Mouse (Mus musculus): ENCODE measurements around the gene Cept1. TPM values are rescaled to one million over a fixed set of nuclear protein-coding genes. Genes with fewer than 3 reads are reported as not detected.
"Not testable (repeated sequence)": the region's sequence is repeated elsewhere in the genome, so short reads cannot be mapped to it uniquely, and the experiment has no call there.

The Cept1 gene
- 10 to 100 TPM; 45.5 to 45.9 TPM for total RNA-seq (2021)
- long read RNA-seq, transcript Cept1-202 (9 exons, 2,814 nt): major isoform, 36 of 40 reads
- long read RNA-seq, partial matches to known transcripts: 0 of 40 reads
- long read RNA-seq, other reads (novel, unspliced or antisense): 4 of 40 reads

GRCm38 (mm10) chr3:106547171-106547923 is at the start of gene Cept1, which contains the start of gene Dram2:
Gene Cept1, minus strand, starts transcription at chr3:106547802.
Gene Dram2, plus strand, starts transcription at chr3:106547798.
- peak; percentile 91 to 97 for DNase-seq (ENCODE audit: low spot score in 2 of 2)

DNA sequence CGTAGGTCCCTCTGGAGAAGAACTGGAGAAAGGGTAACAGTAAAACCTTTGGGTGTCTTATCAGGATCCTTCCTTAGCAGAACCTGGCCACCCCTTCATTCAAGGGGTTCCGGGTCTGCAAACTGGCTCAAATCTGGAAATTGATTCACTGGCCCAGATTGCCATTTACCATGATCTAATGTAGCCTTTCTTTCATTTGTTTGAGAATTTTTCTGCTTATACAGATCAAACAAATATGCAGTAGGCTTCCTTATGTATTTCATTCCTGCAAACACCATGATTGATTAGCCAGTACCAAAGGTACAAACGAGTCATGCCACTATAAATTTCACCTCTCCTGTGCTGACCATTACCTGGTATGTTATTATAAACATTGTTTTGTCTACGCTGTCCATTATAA is 46.0 kb upstream of the Cept1 start:
- not testable (repeated sequence) for DNase-seq (ENCODE audit: low spot score in 2 of 2)

DNA sequence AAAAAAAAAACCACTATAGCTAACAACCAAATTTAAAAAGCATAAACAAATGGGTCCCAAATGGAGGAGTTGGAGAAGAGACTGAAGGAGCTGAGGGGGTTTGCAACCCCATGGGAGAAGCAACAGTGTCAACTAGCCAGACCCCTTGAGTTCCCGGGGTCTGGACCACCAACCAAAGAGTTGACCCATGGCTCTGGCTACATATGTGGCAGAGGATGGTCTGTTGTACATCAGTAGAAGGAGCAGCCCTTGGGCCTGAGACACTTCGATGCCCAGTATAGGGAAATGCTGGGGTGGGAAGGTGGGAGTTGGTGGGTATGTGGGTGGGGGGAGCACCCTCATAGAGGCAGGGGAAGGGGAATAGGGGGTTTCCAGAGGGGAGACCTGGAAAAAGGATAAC is 31.7 kb upstream of the Cept1 start:
- no peak for DNase-seq (ENCODE audit: low spot score in 2 of 2)

GRCm38 (mm10) chr3:106573191-106573590 is 25.6 kb upstream of the Cept1 start:
- no peak for DNase-seq (ENCODE audit: low spot score in 2 of 2)

DNA sequence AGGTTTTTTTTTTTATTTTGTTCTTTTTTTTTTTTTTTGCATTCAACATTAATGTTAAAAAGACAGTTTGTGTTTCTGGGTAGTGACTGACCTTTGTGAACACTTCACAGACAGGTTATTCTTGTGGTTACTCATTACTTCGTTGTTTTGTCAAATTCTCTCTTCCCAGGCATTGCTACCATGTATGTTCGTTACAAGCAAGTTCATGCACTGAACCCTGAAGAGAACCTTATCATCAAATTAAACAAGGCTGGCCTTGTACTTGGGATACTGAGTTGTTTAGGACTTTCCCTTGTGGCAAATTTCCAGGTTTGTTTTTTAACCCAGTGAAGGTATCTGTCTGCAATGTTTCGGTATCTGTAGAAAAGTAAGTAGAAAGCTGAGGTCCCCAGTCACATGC is 18.3 kb upstream of the Cept1 start:
- DNase-seq (ENCODE audit: low spot score in 2 of 2): no peak

DNA sequence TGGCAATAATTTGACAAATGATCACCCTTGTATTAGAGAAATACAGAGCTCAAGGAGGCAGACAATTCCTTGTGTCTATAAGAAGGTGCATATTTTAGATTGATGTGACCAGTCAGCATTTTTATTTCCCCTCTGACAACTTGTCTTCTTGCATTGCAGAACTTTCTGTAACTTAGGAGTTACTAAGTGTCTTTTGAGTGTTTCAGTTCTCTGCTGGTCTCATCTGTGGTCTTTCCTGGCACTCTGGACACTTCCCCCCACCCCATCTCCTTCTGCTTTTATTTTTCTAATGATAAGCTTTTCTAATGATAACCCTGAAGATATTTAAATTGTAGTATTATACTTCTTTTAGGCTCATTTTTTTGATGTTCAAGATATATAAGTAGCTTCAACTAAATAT is 10.7 kb upstream of the Cept1 start:
- DNase-seq (ENCODE audit: low spot score in 2 of 2): no peak

GRCm38 (mm10) chr3:106555743-106556250 is 8.2 kb upstream of the Cept1 start:
- DNase-seq (ENCODE audit: low spot score in 2 of 2): no peak

DNA sequence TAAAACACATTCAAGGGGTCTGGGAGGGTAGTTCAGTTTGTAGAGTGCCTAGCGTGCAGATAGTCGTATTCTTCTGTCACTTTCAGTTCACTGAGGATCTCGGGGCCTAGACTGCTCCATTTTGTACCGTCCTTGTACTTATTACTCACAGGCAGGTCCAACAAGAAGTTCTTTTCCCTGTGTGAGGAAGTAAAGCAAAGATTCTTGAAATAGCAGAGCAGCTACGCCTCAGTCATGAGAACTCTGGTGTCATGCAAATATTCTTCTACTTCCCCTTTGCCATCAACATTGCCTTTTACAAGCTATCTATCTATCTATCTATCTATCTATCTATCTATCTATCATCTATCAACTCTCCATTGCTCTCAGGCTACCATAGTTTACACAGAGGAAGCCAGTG is 5.8 kb upstream of the Cept1 start:
- DNase-seq (ENCODE audit: low spot score in 2 of 2): no peak

DNA sequence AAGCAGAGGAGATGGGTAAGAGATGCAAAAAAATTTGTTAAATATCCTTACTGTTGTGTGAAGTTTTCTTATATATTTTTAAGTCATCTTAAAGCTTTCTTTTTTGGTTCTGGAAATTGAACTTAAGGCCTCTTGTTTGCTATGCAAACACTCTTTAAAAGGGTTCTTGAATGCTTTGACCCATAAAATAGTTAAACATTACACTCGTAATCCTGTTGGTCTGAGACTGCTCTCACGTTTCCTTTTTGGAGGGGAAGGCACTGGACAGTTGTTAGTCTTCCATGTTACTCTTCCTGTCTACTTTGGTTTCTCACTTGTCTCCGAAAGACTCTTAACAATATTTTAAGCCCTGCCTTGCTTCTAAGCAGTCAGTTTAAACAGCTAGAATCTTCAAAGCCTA is 1.4 kb upstream of the Cept1 start:
- DNase-seq (ENCODE audit: low spot score in 2 of 2): no peak

- no peak for DNase-seq (ENCODE audit: low spot score in 2 of 2)
Observed at GRCm38 (mm10) chr3:106547924-106548539, 430 bp upstream of the Cept1 start.

GRCm38 (mm10) chr3:106544721-106545316 is 2.8 kb downstream of the Cept1 start:
- DNase-seq (ENCODE audit: low spot score in 2 of 2): no peak

GRCm38 (mm10) chr3:106533277-106533676 is 14.3 kb downstream of the Cept1 start:
- DNase-seq (ENCODE audit: low spot score in 2 of 2): no peak

GRCm38 (mm10) chr3:106528032-106528431 is 19.6 kb downstream of the Cept1 start:
- DNase-seq (ENCODE audit: low spot score in 2 of 2): no peak

DNA sequence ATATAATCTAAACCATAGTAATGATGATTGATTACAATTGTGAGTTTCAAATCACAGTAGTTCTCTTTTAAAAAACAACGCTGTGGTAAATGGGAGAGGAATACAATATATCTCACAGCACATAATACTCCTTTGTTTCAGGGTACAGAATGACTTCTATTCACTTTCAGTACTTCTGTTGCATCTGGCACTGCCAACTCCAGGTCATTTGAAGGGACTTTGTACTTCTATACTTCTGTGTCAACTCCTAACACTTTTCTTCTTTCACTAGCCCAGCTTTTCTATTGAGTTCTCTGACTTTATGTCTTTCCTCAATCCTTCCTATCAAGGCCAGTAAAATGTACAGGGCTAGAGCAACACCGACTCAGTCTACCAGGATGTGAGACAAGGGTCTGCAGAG is 21.2 kb downstream of the Cept1 start:
- DNase-seq (ENCODE audit: low spot score in 2 of 2): no peak

- no peak for DNase-seq (ENCODE audit: low spot score in 2 of 2)
Observed at GRCm38 (mm10) chr3:106522730-106523129, 24.9 kb downstream of the Cept1 start.

GRCm38 (mm10) chr3:106515016-106515415 is 32.6 kb downstream of the Cept1 start:
- no peak for DNase-seq (ENCODE audit: low spot score in 2 of 2)

- no peak for DNase-seq (ENCODE audit: low spot score in 2 of 2)
Observed at GRCm38 (mm10) chr3:106510669-106511068, 36.9 kb downstream of the Cept1 start.

GRCm38 (mm10) chr3:106502892-106503291 is 44.7 kb downstream of the Cept1 start:
- DNase-seq (ENCODE audit: low spot score in 2 of 2): no peak

GRCm38 (mm10) chr3:106500510-106500909 is 47.1 kb downstream of the Cept1 start:
- no peak for DNase-seq (ENCODE audit: low spot score in 2 of 2)

DNA sequence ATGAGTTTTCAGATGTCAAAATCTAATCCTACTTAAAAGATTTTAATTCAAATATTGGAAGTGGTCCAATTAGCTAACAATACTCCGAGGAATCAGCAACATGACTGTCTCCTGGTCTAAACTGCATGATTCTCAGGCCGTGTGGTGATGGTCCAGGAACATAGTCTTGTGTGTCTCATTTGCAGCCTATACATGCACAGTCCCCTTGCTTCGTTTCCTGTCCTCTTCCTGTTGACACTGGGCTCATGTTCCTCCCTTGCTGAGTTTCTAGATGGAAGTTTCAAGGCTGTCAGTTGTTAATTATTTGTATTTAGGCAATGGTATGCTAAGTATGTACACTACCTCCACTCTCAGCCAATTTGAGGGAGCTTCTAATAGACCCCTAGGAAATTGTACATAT is 50.6 kb downstream of the Cept1 start:
- no peak for DNase-seq (ENCODE audit: low spot score in 2 of 2)

GRCm38 (mm10) chr3:106496045-106496721 is 51.4 kb downstream of the Cept1 start:
- no peak for DNase-seq (ENCODE audit: low spot score in 2 of 2)

Data from layer of hippocampus, adult 18-20 months (tissue).